Mouse (Mus musculus): ENCODE results near the gene Rtl10.

- TF ChIP-seq CTCF (conservative IDR thresholded peaks at IDR 0.05; ENCODE audit: low read length) (no peak), POU5F1 (IDR thresholded peaks at IDR 0.05; ENCODE audit: borderline replicate concordance, low read length) (no peak), NANOG (IDR thresholded peaks at IDR 0.05; ENCODE audit: borderline replicate concordance, low read length) (no peak)
These were observed 44.6 kb downstream of the Rtl10 start for GRCm38 (mm10) chr16:18543151-18543829.
